Mouse (Mus musculus) heart, postnatal 0 days (tissue): Measurements from ENCODE around the gene Polr3h. TPM values are rescaled to one million over a fixed set of nuclear protein-coding genes. Genes with fewer than 3 reads are reported as not detected.

Source experiments
- ATAC-seq: fragments of 200-750 bp; cut with Nextera tagmentation; 2 replicates; pipeline ENCODE4 v1.8.0; 2017; ENCODE audit warnings: low read depth, moderate number of reproducible peaks, moderate library complexity; ENCODE audit not compliant: insufficient read depth
- DNase-seq: peaks from one replicate; pipeline ENCODE4 v3.0.0-alpha.2; 2016; ENCODE audit warnings: low spot score
- H3K27ac ChIP-seq: fragments of 300-500 bp; sonication (generic); 2 replicates; pipeline ENCODE4 v1.5.1; 2014; ENCODE audit warnings: low read depth, mild to moderate bottlenecking
- H3K27me3 ChIP-seq: fragments of 300-500 bp; sonication (generic); 2 replicates; pipeline ENCODE4 v1.6.1; 2014; ENCODE audit warnings: low read length, mixed read lengths; ENCODE audit not compliant: control insufficient read depth, insufficient read depth
- H3K36me3 ChIP-seq: fragments of 300-500 bp; sonication (generic); replicated peaks from 2 replicates; pipeline ENCODE4 v1.6.1; 2014; ENCODE audit warnings: low read length, mixed read lengths; ENCODE audit not compliant: control insufficient read depth, insufficient read depth
- H3K4me1 ChIP-seq: fragments of 300-500 bp; sonication (generic); 2 replicates; pipeline ENCODE4 v1.6.1; 2014; ENCODE audit warnings: antibody characterized with exemption; ENCODE audit not compliant: control insufficient read depth, insufficient read depth
- H3K4me2 ChIP-seq: fragments of 300-500 bp; sonication (generic); 2 replicates; pipeline ENCODE4 v1.6.1; 2014; ENCODE audit warnings: low read depth, mild to moderate bottlenecking, low read length, moderate library complexity
- H3K4me3 ChIP-seq: fragments of 300-500 bp; sonication (generic); 2 replicates; pipeline ENCODE4 v1.5.1; 2014; ENCODE audit warnings: low read depth, low read length
- H3K9ac ChIP-seq: fragments of 300-500 bp; sonication (generic); replicated peaks from 2 replicates; pipeline ENCODE4 v1.6.1; 2014; ENCODE audit warnings: low read depth, low read length, mixed read lengths
- H3K9me3 ChIP-seq: fragments of 300-500 bp; sonication (generic); replicated peaks from 2 replicates; pipeline ENCODE4 v1.6.1; 2016; ENCODE audit warnings: low read length; ENCODE audit not compliant: control insufficient read depth
- CTCF ChIP-seq: IDR thresholded peaks from 2 replicates; pipeline ENCODE4 v1.5.1; 2016; ENCODE audit warnings: antibody characterized with exemption, control low read depth, low read depth
- EP300 ChIP-seq: IDR thresholded peaks from 2 replicates; pipeline ENCODE4 v1.6.1; 2016; ENCODE audit warnings: antibody characterized with exemption, low read depth
- WGBS: fragments of 180-500 bp; shearing (Covaris S2); extraction: QIAGEN DNeasy Blood & Tissue Kit; methylation state at CpG from one replicate; pipeline ENCODE4 v1.1.7; 2014; 5-methylcytosine and 5-hydroxymethylcytosine counted together
- polyA plus RNA-seq: library from polyadenylated mRNA; unstranded; fragments of >200 nt; fragmentation: Nextera tagmentation; extraction: Ambion mirVana; gene quantifications from 2 replicates; pipeline ENCODE4 v1.2.1, GENCODE M21; 2015
- total RNA-seq: library from RNA; depleted of rRNA; stranded (reverse); fragments of >200 nt; gene quantifications from 2 replicates; pipeline ENCODE4 v1.2.3, GENCODE M21; 2014; ENCODE audit warnings: low replicate concordance

Polr3h gene
- total and polyA plus RNA-seq, 2 experiments from 2014 or later, result 14.8 to 321 TPM

- H3K4me2 ChIP-seq, result no peak overlapping the region
- no peak overlapping the region for H3K27ac ChIP-seq
- peaks cover 11% of the 10 kb centered on the region for H3K36me3 ChIP-seq
- H3K27me3 ChIP-seq, result no peaks in the 10 kb centered on the region
- no peak overlapping the region for H3K9ac ChIP-seq
- WGBS, result 91% methylated on average over 6 of the region's 6 CpGs
- TF ChIP-seq EP300 (no peak), CTCF (no peak)
- DNase-seq (no peak), ATAC-seq (no peak)
- no peak overlapping the region for H3K4me3 ChIP-seq
- no peaks in the 10 kb centered on the region for H3K9me3 ChIP-seq
- no peaks in the 10 kb centered on the region for H3K4me1 ChIP-seq
Observed at GRCm38 (mm10) chr15:81954716-81955115, 28.7 kb upstream of the Polr3h start.

GRCm38 (mm10) chr15:81954151-81954583 lies 28.1 kb upstream of the Polr3h start:
- H3K9me3 ChIP-seq, result no peaks in the 10 kb centered on the region
- ATAC-seq (no peak), DNase-seq (no peak)
- TF ChIP-seq EP300, result no peak
- TF ChIP-seq CTCF, result no peak
- WGBS, result 91% methylated on average over 9 of the region's 9 CpGs
- no peak overlapping the region for H3K9ac ChIP-seq
- no peak overlapping the region for H3K27ac ChIP-seq
- no peak overlapping the region for H3K4me3 ChIP-seq
- H3K36me3 ChIP-seq, result peaks cover 11% of the 10 kb centered on the region
- H3K27me3 ChIP-seq, result no peaks in the 10 kb centered on the region
- H3K4me2 ChIP-seq, result no peak overlapping the region
- no peaks in the 10 kb centered on the region for H3K4me1 ChIP-seq

GRCm38 (mm10) chr15:81952310-81952709 lies 26.3 kb upstream of the Polr3h start:
- H3K9ac ChIP-seq, result no peak overlapping the region
- peaks cover 11% of the 10 kb centered on the region for H3K36me3 ChIP-seq
- H3K4me3 ChIP-seq, result no peak overlapping the region
- DNase-seq (no peak), ATAC-seq (no peak)
- H3K4me2 ChIP-seq, result no peak overlapping the region
- 77% methylated on average over 4 of the region's 4 CpGs for WGBS
- no peak for TF ChIP-seq CTCF
- TF ChIP-seq EP300, result no peak
- H3K27me3 ChIP-seq, result no peaks in the 10 kb centered on the region
- no peaks in the 10 kb centered on the region for H3K9me3 ChIP-seq
- H3K4me1 ChIP-seq, result no peaks in the 10 kb centered on the region
- H3K27ac ChIP-seq, result no peak overlapping the region

- WGBS, result 82% methylated on average over 9 of the region's 9 CpGs
- Histone ChIP-seq H3K4me1 (no peaks in the 10 kb centered on the region), H3K27ac (no peak overlapping the region), H3K4me2 (no peak overlapping the region), H3K4me3 (no peak overlapping the region), H3K27me3 (no peaks in the 10 kb centered on the region), H3K36me3 (peaks cover 11% of the 10 kb centered on the region), H3K9me3 (no peaks in the 10 kb centered on the region), H3K9ac (no peak overlapping the region)
- DNase-seq, result no peak
- no peak for ATAC-seq
- TF ChIP-seq CTCF, result no peak
- no peak for TF ChIP-seq EP300
Observed at GRCm38 (mm10) chr15:81951159-81951558, 25.1 kb upstream of the Polr3h start.

- Histone ChIP-seq H3K4me2 (no peak overlapping the region), H3K9me3 (no peaks in the 10 kb centered on the region), H3K36me3 (peaks cover 6% of the 10 kb centered on the region), H3K4me3 (no peak overlapping the region), H3K27ac (no peak overlapping the region), H3K27me3 (no peaks in the 10 kb centered on the region), H3K9ac (no peak overlapping the region), H3K4me1 (no peaks in the 10 kb centered on the region)
- DNase-seq (no peak), ATAC-seq (peak; percentile 17; the same call in 1 of the 2 replicates)
- WGBS, result 85% methylated on average over 5 of the region's 5 CpGs
- TF ChIP-seq CTCF, result no peak
- no peak for TF ChIP-seq EP300
Observed at GRCm38 (mm10) chr15:81950716-81951115, 24.7 kb upstream of the Polr3h start.

GRCm38 (mm10) chr15:81949476-81950131 lies 23.6 kb upstream of the Polr3h start:
- Histone ChIP-seq H3K9me3 (no peaks in the 10 kb centered on the region), H3K4me1 (no peaks in the 10 kb centered on the region), H3K27me3 (no peaks in the 10 kb centered on the region), H3K27ac (no peak overlapping the region), H3K4me3 (no peak overlapping the region), H3K4me2 (no peak overlapping the region), H3K9ac (no peak overlapping the region), H3K36me3 (no peaks in the 10 kb centered on the region)
- TF ChIP-seq CTCF (no peak), EP300 (no peak)
- 71% methylated on average over 11 of the region's 11 CpGs for WGBS
- DNase-seq (no peak), ATAC-seq (no peak)
